In the genomic region with DNA sequence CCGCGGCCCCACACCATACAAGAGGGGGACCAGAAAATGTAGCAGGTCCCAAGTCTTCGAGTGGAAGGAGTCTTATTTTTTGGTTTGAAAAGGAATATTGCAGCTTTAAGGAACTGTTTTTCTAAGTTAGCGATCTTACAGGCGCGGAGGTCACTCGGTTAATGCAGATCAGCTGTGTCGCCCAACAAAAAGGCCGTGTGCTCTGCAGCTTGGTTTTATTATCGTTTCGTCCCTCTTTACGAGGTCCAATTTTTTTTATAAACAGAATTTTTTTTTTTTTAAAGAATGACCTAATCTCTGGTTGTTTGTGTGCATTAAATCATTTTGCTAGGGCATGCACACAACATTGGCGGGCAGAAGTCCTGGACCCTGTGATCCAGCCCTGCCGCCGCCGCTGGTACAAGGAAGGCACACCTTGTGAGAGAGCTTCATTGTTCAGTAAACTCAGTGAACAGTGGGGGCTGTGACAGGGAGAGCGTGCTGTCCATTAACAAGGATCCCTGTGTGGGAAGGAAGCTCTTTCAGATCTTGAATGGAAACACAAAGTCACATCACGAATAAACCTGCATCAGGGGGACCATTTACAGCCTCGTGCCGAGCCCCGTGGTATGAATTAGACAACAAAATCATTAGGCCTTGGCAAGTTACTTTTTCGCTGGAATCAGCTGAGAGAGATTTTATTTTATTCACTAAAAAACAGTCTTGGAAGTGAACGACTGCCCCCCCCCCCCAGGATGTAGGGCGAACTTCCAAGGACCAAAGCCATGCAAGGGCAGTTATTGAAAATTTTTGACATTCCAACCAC, we compare ENCODE assay signal across 9 mouse cellular contexts. TPM values are rescaled to one million over a fixed set of nuclear protein-coding genes. Genes with fewer than 3 reads are reported as not detected.
A peak's percentile ranks its signal among the peaks of the same experiment; 100 is the strongest.
DNase-seq lines count a peak whose midpoint lies in the region; ATAC-seq and TF ChIP-seq lines count a peak whose summit lies in the region.
"Had no signal": no experiment of that assay in that cellular context is flagged by ENCODE, and none has a peak within 500 bp of the region (broad histone marks: within the 10 kb centered on the region; RNA-seq: fewer than 3 reads in every experiment).

No protein-coding gene starts in this region.

- H3K36me3 ChIP-seq in midbrain, postnatal 0 days (ENCODE audit: insufficient read depth, low read length), result no peaks in the 10 kb centered on the region
- no peaks in the 10 kb centered on the region for H3K36me3 ChIP-seq in midbrain, embryonic 13.5 days
- H3K36me3 ChIP-seq in stomach, postnatal 0 days (ENCODE audit: control insufficient read depth, insufficient read depth, low read length), result no peaks in the 10 kb centered on the region

- intact Hi-C loops in left cerebral cortex, adult 2 months (cut with DNase I), result no loop called here

- no peak overlapping the region for H3K27ac ChIP-seq in midbrain, postnatal 0 days (ENCODE audit: low read depth, low read length)
- H3K27ac ChIP-seq in midbrain, embryonic 13.5 days, result no peak overlapping the region
- H3K27ac ChIP-seq in stomach, postnatal 0 days (replicated peaks), result no peak overlapping the region
- no peak overlapping the region for H3K27ac ChIP-seq in left cerebral cortex, adult 2 months

- peak; percentile 14 for DNase-seq in midbrain, postnatal 0 days (ENCODE audit: low spot score)
- DNase-seq in forelimb bud, embryonic 11.5 days (ENCODE audit: low read depth, low spot score), result peak; percentile 79
- peak; percentile 81 for DNase-seq in kidney, postnatal 10 days
- peak; percentile 11 for DNase-seq in stomach, postnatal 0 days (ENCODE audit: low spot score)
- DNase-seq in left cerebral cortex, adult 2 months (ENCODE audit: extremely low spot score in 1 of 2, low spot score in 2 of 2), result no peak
- DNase-seq in spleen, postnatal 10 days (ENCODE audit: low spot score in 2 of 2), result no peak
- no peak for DNase-seq in layer of hippocampus, postnatal 10 days (ENCODE audit: low spot score in 2 of 2)
- DNase-seq: thymus, postnatal 4 days had no signal

- TF ChIP-seq CTCF in midbrain, postnatal 0 days (IDR thresholded peaks at IDR 0.05), result no peak
- TF ChIP-seq CTCF in stomach, postnatal 0 days (IDR thresholded peaks at IDR 0.05; ENCODE audit: low read depth), result no peak
- no peak for TF ChIP-seq CTCF in left cerebral cortex, adult 2 months (IDR thresholded peaks at IDR 0.05)

- WGBS in midbrain, postnatal 0 days, result 66% methylated on average over 24 of the region's 24 CpGs
- 74% methylated on average over 24 of the region's 24 CpGs for WGBS in midbrain, embryonic 13.5 days
- WGBS in stomach, postnatal 0 days, result 62% methylated on average over 24 of the region's 24 CpGs

- H3K4me1 ChIP-seq in midbrain, postnatal 0 days (ENCODE audit: insufficient read depth, low read length), result no peaks in the 10 kb centered on the region
- peaks cover 7% of the 10 kb centered on the region; the same call in 1 of the 2 replicates for H3K4me1 ChIP-seq in midbrain, embryonic 13.5 days (replicated peaks)
- H3K4me1 ChIP-seq in stomach, postnatal 0 days (replicated peaks; ENCODE audit: control insufficient read depth, insufficient read depth), result no peaks in the 10 kb centered on the region

- no peaks in the 10 kb centered on the region for H3K27me3 ChIP-seq in midbrain, postnatal 0 days (ENCODE audit: insufficient read depth, low read length)
- no peaks in the 10 kb centered on the region for H3K27me3 ChIP-seq in midbrain, embryonic 13.5 days
- H3K27me3 ChIP-seq in stomach, postnatal 0 days (ENCODE audit: control insufficient read depth, insufficient read depth, low read length), result no peaks in the 10 kb centered on the region

- no peak overlapping the region for H3K4me3 ChIP-seq in midbrain, postnatal 0 days (ENCODE audit: low read depth, low read length)
- H3K4me3 ChIP-seq in midbrain, embryonic 13.5 days (replicated peaks), result no peak overlapping the region
- H3K4me3 ChIP-seq in stomach, postnatal 0 days (ENCODE audit: low read depth, low read length), result no peak overlapping the region
- H3K4me3 ChIP-seq in left cerebral cortex, adult 2 months, result no peak overlapping the region

- no peak overlapping the region for H3K9ac ChIP-seq in midbrain, postnatal 0 days (replicated peaks; ENCODE audit: low read length, poor library complexity, severe bottlenecking)
- H3K9ac ChIP-seq in midbrain, embryonic 13.5 days (replicated peaks), result no peak overlapping the region
- H3K9ac ChIP-seq in stomach, postnatal 0 days (ENCODE audit: low read length), result no peak overlapping the region

- no peaks in the 10 kb centered on the region for H3K9me3 ChIP-seq in midbrain, postnatal 0 days (ENCODE audit: low read length)
- H3K9me3 ChIP-seq in midbrain, embryonic 13.5 days, result no peaks in the 10 kb centered on the region
- no peaks in the 10 kb centered on the region for H3K9me3 ChIP-seq in stomach, postnatal 0 days (ENCODE audit: control insufficient read depth, low read length)

- no peak for ATAC-seq in midbrain, postnatal 0 days (ENCODE audit: low FRiP score)
- no peak for ATAC-seq in midbrain, embryonic 13.5 days
- no peak for ATAC-seq in stomach, postnatal 0 days (ENCODE audit: low FRiP score, low TSS enrichment)

- H3K4me2 ChIP-seq in midbrain, postnatal 0 days (ENCODE audit: low read depth, low read length, poor library complexity, severe bottlenecking), result no peak overlapping the region
- no peak overlapping the region for H3K4me2 ChIP-seq in midbrain, embryonic 13.5 days (replicated peaks)
- no peak overlapping the region; the same call in 1 of the 2 replicates for H3K4me2 ChIP-seq in stomach, postnatal 0 days (replicated peaks; ENCODE audit: low read depth)

- no peak for TF ChIP-seq EP300 in stomach, postnatal 0 days (optimal IDR thresholded peaks at IDR 0.05)

RNA-seq across cellular contexts. Expression of gene Msrb3, which starts 48.3 kb away (rescaled TPM):
- 5.6 and 10.2 TPM in 2 replicates for total RNA-seq in midbrain, postnatal 0 days (2014; rRNA removed)
- polyA plus RNA-seq in midbrain, postnatal 0 days (2015; fragmentation: Nextera tagmentation; extraction: Ambion mirVana), result 0.72 and 1.0 TPM in 2 replicates
- 0.80 and 2.0 TPM in 2 replicates for polyA plus RNA-seq in midbrain, embryonic 13.5 days (2015; fragmentation: Nextera tagmentation; extraction: Ambion mirVana)
- 19.5 and 23.2 TPM in 2 replicates for polyA plus RNA-seq in stomach, postnatal 0 days (2015; fragmentation: Nextera tagmentation; extraction: Ambion mirVana)
- total RNA-seq in left cerebral cortex, adult 2 months (2021), result 1 to 10 TPM; 6.4 to 7.2 TPM
- 1 to 10 TPM; 4.7 to 5.3 TPM for total RNA-seq in layer of hippocampus, postnatal 10 days (2021)

Comparison
In these comparisons a context has a peak if more than half of its experiments do, and no peak if none do; other contexts are left out.
1. DNase-seq: peak in midbrain, postnatal 0 days (single experiment), forelimb bud, embryonic 11.5 days (single experiment), kidney, postnatal 10 days (single experiment) and stomach, postnatal 0 days (single experiment); none in left cerebral cortex, adult 2 months (0 of 2), spleen, postnatal 10 days (0 of 2) and layer of hippocampus, postnatal 10 days (0 of 2).